Mouse (Mus musculus) liver, embryonic 11.5 days (tissue): ENCODE measurements at regions not wholly inside any gene's neighbourhood (a gene's known extent, or its start where the extent isn't known, plus 50 kb on each side); places are given as distances from the start of the nearest gene placed in this dataset.
"Not testable (repeated sequence)": the region's sequence is repeated elsewhere in the genome, so short reads cannot be mapped to it uniquely, and the experiment has no call there.

Source experiments
- ATAC-seq: fragments of 200-750 bp; cut with Nextera tagmentation; replicated peaks from 2 replicates; pipeline ENCODE4 v1.8.0; 2017; ENCODE audit warnings: moderate number of reproducible peaks, mild to moderate bottlenecking, moderate TSS enrichment, moderate library complexity; ENCODE audit not compliant: low FRiP score
- DNase-seq: peaks from one replicate; pipeline ENCODE4 v3.0.0-alpha.2; 2017; ENCODE audit warnings: low spot score
- H3K27ac ChIP-seq: fragments of 300-500 bp; sonication (generic); 2 replicates; pipeline ENCODE4 v1.5.1; 2014; ENCODE audit warnings: mild to moderate bottlenecking, low read depth, low read length, control low read depth
- H3K27me3 ChIP-seq: fragments of 300-500 bp; sonication (generic); replicated peaks from 2 replicates; pipeline ENCODE4 v1.6.1; 2014; ENCODE audit warnings: low read length, mixed read lengths; ENCODE audit not compliant: control insufficient read depth, insufficient read depth
- H3K36me3 ChIP-seq: fragments of 300-500 bp; sonication (generic); 2 replicates; pipeline ENCODE4 v1.6.1; 2014; ENCODE audit warnings: mild to moderate bottlenecking, low read length, moderate library complexity, mixed read lengths; ENCODE audit not compliant: control insufficient read depth, insufficient read depth
- H3K4me1 ChIP-seq: fragments of 300-500 bp; sonication (generic); replicated peaks from 2 replicates; pipeline ENCODE4 v1.6.1; 2014; ENCODE audit warnings: low read length, mixed read lengths; ENCODE audit not compliant: control insufficient read depth, insufficient read depth
- H3K4me2 ChIP-seq: fragments of 300-500 bp; sonication (generic); 2 replicates; pipeline ENCODE4 v1.6.1; 2014; ENCODE audit warnings: mild to moderate bottlenecking, control low read depth, moderate library complexity
- H3K4me3 ChIP-seq: fragments of 300-500 bp; sonication (generic); 2 replicates; pipeline ENCODE4 v1.5.1; 2014; ENCODE audit warnings: low read depth, low read length, control low read depth
- H3K9ac ChIP-seq: fragments of 300-500 bp; sonication (generic); 2 replicates; pipeline ENCODE4 v1.6.1; 2014; ENCODE audit warnings: low read depth, low read length, control low read depth
- H3K9me3 ChIP-seq: fragments of 300-500 bp; sonication (generic); 2 replicates; pipeline ENCODE4 v1.6.1; 2016; ENCODE audit warnings: low read length, inconsistent platforms, mixed read lengths; ENCODE audit not compliant: control insufficient read depth
- WGBS: fragments of 180-500 bp; shearing (Covaris S2); extraction: QIAGEN DNeasy Blood & Tissue Kit; methylation state at CpG from one replicate; pipeline ENCODE4 v1.1.7; 2014; 5-methylcytosine and 5-hydroxymethylcytosine counted together

DNA sequence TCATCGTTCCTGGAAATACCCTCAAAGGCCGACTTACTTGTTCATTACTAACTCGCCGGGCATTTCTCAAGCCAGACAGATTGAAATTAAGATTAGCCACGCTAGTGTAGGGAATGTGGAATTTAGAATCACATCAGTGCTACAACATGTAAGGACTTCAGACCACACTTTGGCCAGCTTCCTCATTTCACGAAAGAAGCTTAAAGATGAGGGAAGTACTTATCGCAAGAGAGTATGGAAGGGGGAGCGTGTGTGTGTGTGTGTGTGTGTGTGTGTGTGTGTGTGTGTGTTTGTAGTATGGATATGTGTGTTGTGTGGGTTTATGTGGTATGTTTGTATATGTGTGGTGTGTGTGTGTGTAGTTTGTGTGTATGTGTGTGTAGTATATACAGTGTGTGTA, 99.3 kb upstream of the Plcl2 start:
- Histone ChIP-seq H3K27me3 (no peaks in the 10 kb centered on the region), H3K4me3 (no peak overlapping the region), H3K4me1 (0 out of 2 replicates have a peak, but pooled peaks cover 2% of the 10 kb centered on the region), H3K9me3 (no peaks in the 10 kb centered on the region), H3K36me3 (no peaks in the 10 kb centered on the region), H3K4me2 (no peak overlapping the region), H3K9ac (no peak overlapping the region), H3K27ac (no peak overlapping the region)
- DNase-seq (no peak), ATAC-seq (no peak)
- WGBS: 49% methylated on average over 8 of the region's 8 CpGs

DNA sequence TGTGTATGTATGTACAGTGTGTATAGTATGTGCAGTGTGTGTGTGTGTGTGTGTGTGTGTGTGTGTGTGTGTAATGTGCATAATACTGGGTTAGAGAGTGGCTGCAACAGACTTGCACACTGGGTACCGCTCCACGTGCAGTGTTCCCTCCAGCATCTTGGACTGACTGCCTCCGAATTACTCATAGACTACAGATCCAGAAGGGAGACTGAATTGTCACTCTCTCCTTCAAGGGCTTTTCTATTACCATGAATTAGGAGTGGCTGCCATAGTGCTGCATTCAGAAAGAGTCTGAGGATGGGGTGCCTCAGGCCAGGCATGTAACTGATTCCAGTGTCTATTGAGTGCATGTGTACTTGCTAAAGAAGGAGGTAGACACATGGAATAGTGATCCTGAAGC, 98.9 kb upstream of the Plcl2 start:
- ATAC-seq (no peak), DNase-seq (no peak)
- Histone ChIP-seq H3K27ac (no peak overlapping the region), H3K9ac (no peak overlapping the region), H3K9me3 (no peaks in the 10 kb centered on the region), H3K4me1 (0 out of 2 replicates have a peak, but pooled peaks cover 2% of the 10 kb centered on the region), H3K4me2 (no peak overlapping the region), H3K36me3 (no peaks in the 10 kb centered on the region), H3K27me3 (no peaks in the 10 kb centered on the region), H3K4me3 (no peak overlapping the region)
- WGBS: 81% methylated on average over 3 of the region's 3 CpGs

DNA sequence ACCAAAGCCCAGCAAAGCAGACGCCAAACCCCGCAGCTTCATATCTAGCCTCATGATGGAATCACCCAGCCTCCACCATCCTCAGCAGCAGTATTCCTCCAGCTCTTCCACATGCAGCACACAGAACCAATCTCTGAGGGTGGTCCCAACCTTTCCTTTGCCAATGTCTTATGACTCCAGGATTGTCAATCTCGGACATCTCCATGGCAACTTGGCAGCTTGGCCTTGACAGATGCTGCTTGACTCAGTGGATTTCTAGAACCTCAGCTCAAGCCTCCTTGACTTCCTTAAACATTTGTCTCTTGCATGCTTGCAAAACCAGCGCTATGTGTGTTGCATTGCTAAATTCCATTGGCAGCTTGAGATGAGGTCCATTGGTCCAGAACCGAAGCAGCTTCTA, 96.8 kb upstream of the Plcl2 start:
- ATAC-seq: no peak
- Histone ChIP-seq H3K4me1 (0 out of 2 replicates have a peak, but pooled peaks cover under 1% of the 10 kb centered on the region), H3K27me3 (no peaks in the 10 kb centered on the region), H3K9me3 (no peaks in the 10 kb centered on the region; the same call in 1 of the 2 replicates), H3K4me3 (no peak overlapping the region), H3K4me2 (no peak overlapping the region), H3K9ac (no peak overlapping the region), H3K27ac (no peak overlapping the region), H3K36me3 (no peaks in the 10 kb centered on the region)
- DNase-seq: no peak
- 89% methylated on average over 5 of the region's 5 CpGs for WGBS

- ATAC-seq (no peak), DNase-seq (no peak)
- Histone ChIP-seq H3K9ac (no peak overlapping the region), H3K9me3 (no peaks in the 10 kb centered on the region; the same call in 1 of the 2 replicates), H3K4me2 (no peak overlapping the region), H3K36me3 (no peaks in the 10 kb centered on the region), H3K4me3 (no peak overlapping the region), H3K27ac (no peak overlapping the region), H3K27me3 (no peaks in the 10 kb centered on the region), H3K4me1 (no peaks in the 10 kb centered on the region)
- WGBS: 88% methylated on average over 5 of the region's 5 CpGs
Observed at GRCm38 (mm10) chr17:50413916-50414315, 95.3 kb upstream of the Plcl2 start.

- Histone ChIP-seq H3K4me3 (no peak overlapping the region), H3K9me3 (no peaks in the 10 kb centered on the region; the same call in 1 of the 2 replicates), H3K9ac (no peak overlapping the region), H3K27ac (no peak overlapping the region), H3K4me2 (no peak overlapping the region), H3K27me3 (no peaks in the 10 kb centered on the region), H3K36me3 (no peaks in the 10 kb centered on the region), H3K4me1 (no peaks in the 10 kb centered on the region)
- ATAC-seq (no peak), DNase-seq (no peak)
- 71% methylated on average over 2 of the region's 2 CpGs for WGBS
Observed at GRCm38 (mm10) chr17:50415331-50416005, 93.7 kb upstream of the Plcl2 start.

DNA sequence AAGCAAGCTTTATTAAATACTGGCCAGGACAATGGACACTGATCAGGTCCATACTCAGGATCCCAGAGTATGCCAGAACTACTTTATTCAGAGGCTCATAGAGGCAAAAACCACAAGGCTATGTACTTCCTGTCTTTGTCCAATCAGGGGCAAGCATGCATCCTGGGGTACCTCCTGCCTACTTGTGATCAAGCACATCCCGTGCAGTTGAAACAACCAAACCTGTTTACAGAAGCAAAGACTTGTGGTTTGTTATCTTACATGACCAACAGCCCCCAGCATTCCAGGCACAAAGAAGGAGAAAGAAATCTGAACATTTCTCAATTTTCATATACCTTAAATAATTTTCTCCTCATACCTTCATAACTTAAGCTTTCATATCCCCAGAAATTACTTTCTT, 93.1 kb upstream of the Plcl2 start:
- 29% methylated on average over 1 of the region's 1 CpGs for WGBS
- Histone ChIP-seq H3K4me3 (no peak overlapping the region), H3K9ac (no peak overlapping the region), H3K4me1 (no peaks in the 10 kb centered on the region), H3K27me3 (no peaks in the 10 kb centered on the region), H3K36me3 (no peaks in the 10 kb centered on the region), H3K4me2 (no peak overlapping the region), H3K27ac (no peak overlapping the region), H3K9me3 (no peaks in the 10 kb centered on the region; the same call in 1 of the 2 replicates)
- ATAC-seq (no peak), DNase-seq (no peak)

DNA sequence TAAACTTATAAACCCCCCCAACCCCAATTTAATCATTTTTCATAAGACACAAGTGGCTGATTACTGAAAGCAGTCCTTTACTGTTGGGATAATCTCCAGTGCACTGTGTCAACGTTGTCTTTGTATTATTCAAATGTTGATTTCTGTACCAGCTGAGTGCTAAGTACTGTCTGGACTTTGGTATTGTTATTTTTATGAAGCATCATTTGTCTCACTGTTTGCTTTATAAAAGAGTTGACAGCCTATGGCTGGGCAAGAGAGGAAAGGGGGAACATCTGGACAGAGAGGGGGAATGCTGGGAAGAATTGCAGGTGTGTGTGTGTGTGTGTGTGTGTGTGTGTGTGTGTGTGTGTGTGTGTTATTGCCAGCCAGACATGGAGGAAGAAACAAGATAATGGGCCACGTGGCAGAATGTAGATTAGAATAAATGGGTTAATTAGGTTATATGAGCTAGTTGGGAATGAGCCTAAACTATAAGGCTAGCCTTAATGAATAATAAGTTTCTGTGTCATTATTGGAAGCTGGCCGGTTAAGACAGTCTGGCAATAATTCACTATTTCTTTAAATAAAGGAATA, 92.6 kb upstream of the Plcl2 start:
- no peaks in the 10 kb centered on the region for H3K27me3 ChIP-seq
- no peak overlapping the region for H3K4me2 ChIP-seq
- ATAC-seq (no peak), DNase-seq (no peak)
- H3K4me1 ChIP-seq: no peaks in the 10 kb centered on the region
- H3K36me3 ChIP-seq: no peaks in the 10 kb centered on the region
- H3K9me3 ChIP-seq: no peaks in the 10 kb centered on the region; the same call in 1 of the 2 replicates
- H3K27ac ChIP-seq: no peak overlapping the region
- 68% methylated on average over 3 of the region's 3 CpGs for WGBS
- H3K9ac ChIP-seq: no peak overlapping the region
- H3K4me3 ChIP-seq: no peak overlapping the region

GRCm38 (mm10) chr17:50418863-50419383, 90.3 kb upstream of the Plcl2 start:
- 72% methylated on average over 3 of the region's 3 CpGs for WGBS
- Histone ChIP-seq H3K9ac (no peak overlapping the region), H3K4me1 (no peaks in the 10 kb centered on the region), H3K9me3 (no peaks in the 10 kb centered on the region; the same call in 1 of the 2 replicates), H3K27ac (no peak overlapping the region), H3K36me3 (no peaks in the 10 kb centered on the region), H3K4me3 (no peak overlapping the region), H3K27me3 (no peaks in the 10 kb centered on the region), H3K4me2 (no peak overlapping the region)
- ATAC-seq (no peak), DNase-seq (no peak)

DNA sequence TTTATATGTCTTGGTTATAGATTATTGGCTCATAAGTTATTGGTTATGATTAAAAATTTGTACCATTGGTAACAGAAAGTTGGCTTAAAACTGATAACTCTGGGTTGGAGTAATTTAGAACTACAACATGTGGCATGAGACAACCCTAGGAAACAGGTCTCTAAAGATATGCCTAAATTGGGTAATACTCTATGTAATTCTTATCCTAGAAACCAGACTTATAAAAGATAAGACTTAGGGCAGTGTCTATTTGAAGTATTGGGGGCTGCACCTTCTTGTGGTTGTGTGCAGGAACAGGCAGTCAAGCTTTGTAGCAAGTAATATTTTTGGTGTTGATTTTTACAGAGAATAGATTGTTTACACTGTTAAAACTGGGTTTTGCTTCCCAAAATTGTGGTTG, 89.7 kb upstream of the Plcl2 start:
- not testable (repeated sequence) for DNase-seq, H3K9me3 ChIP-seq, H3K4me2 ChIP-seq, H3K36me3 ChIP-seq, ATAC-seq, H3K9ac ChIP-seq, H3K4me3 ChIP-seq, H3K27ac ChIP-seq, H3K27me3 ChIP-seq, H3K4me1 ChIP-seq
